In the genomic region with DNA sequence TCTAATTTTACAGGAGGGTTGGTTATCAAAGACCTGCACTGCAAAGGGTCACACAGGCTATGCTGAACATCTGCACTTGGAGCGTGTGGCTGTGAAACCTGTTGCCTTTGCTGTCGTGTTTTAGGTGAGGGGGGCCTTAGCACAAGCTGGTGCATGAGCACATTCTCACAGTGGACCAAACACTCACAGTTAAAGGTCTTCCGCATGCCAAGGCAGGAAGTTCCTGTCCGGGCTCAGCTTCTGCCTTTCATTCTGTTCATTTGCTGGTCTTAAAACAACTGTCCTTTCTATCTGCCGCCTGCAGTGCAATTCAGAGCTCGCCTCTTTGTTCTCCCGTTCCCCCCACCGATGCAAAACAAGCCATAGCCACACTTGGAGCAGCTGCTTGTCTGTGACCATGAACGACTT, we compare ENCODE assay signal across 9 mouse cellular contexts.
A peak's percentile ranks its signal among the peaks of the same experiment; 100 is the strongest.
DNase-seq lines count a peak whose midpoint lies in the region; ATAC-seq lines count a peak whose summit lies in the region.
"Had no signal": no experiment of that assay in that cellular context is flagged by ENCODE, and none has a peak within 500 bp of the region (broad histone marks: within the 10 kb centered on the region; RNA-seq: fewer than 3 reads in every experiment).

No protein-coding gene starts in this region.

- ATAC-seq in forebrain, embryonic 13.5 days, result peak; percentile 43; the same call in 1 of the 2 replicates

- H3K9ac ChIP-seq in forebrain, embryonic 13.5 days, result no peak overlapping the region

- 0 out of 2 replicates have a peak overlapping the region, but pooled peaks have one; percentile 12 for H3K4me2 ChIP-seq in forebrain, embryonic 13.5 days

- no peak overlapping the region for H3K4me3 ChIP-seq in heart, embryonic 10.5 days
- no peak overlapping the region for H3K4me3 ChIP-seq in forebrain, embryonic 13.5 days

- H3K36me3 ChIP-seq in heart, embryonic 10.5 days, result no peaks in the 10 kb centered on the region
- H3K36me3 ChIP-seq in forebrain, embryonic 13.5 days (ENCODE audit: poor library complexity, severe bottlenecking), result no peaks in the 10 kb centered on the region

- H3K27me3 ChIP-seq in heart, embryonic 10.5 days (ENCODE audit: insufficient read depth, poor library complexity, severe bottlenecking), result no peaks in the 10 kb centered on the region
- H3K27me3 ChIP-seq in forebrain, embryonic 13.5 days, result 0 out of 2 replicates have a peak, but pooled peaks cover 5% of the 10 kb centered on the region

- DNase-seq in heart, embryonic 10.5 days (ENCODE audit: low spot score), result no peak
- DNase-seq in heart, postnatal 25 days (ENCODE audit: low spot score), result no peak
- DNase-seq in Muller cell, postnatal 12 days (ENCODE audit: inconsistent ontology term), result peak; percentile 85
- DNase-seq in mesoderm, embryonic 11.5 days (ENCODE audit: low read depth, low spot score), result peak; percentile 49
- no peak for DNase-seq in adrenal gland, adult (ENCODE audit: inconsistent age in 2 of 2, low spot score in 1 of 2)
- DNase-seq in yolk sac, embryonic 10.5 days (ENCODE audit: low spot score), result no peak
- DNase-seq in layer of hippocampus, adult 18-20 months (ENCODE audit: low spot score in 2 of 2), result no peak

- no peaks in the 10 kb centered on the region for H3K4me1 ChIP-seq in heart, embryonic 10.5 days
- H3K4me1 ChIP-seq in forebrain, embryonic 13.5 days, result peaks cover 7% of the 10 kb centered on the region

- H3K27ac ChIP-seq in heart, embryonic 10.5 days, result peak overlapping the region; percentile 62; the same call in 1 of the 2 replicates
- no peak overlapping the region for H3K27ac ChIP-seq in forebrain, embryonic 13.5 days
- H3K27ac ChIP-seq: stomach, postnatal 0 days had no signal

- intact Hi-C loops in heart, postnatal 25 days (cut with DNase I), result no loop called here

- no peaks in the 10 kb centered on the region for H3K9me3 ChIP-seq in heart, embryonic 10.5 days
- H3K9me3 ChIP-seq in forebrain, embryonic 13.5 days (replicated peaks), result no peaks in the 10 kb centered on the region

- WGBS in heart, embryonic 10.5 days, result 35% methylated on average over 9 of the region's 9 CpGs
- 1% methylated on average over 9 of the region's 9 CpGs for WGBS in forebrain, embryonic 13.5 days

Comparison
In these comparisons a context has a peak if more than half of its experiments do, and no peak if none do; other contexts are left out.
1. DNase-seq: peak in Muller cell, postnatal 12 days (single experiment) and mesoderm, embryonic 11.5 days (single experiment); none in heart, embryonic 10.5 days (single experiment), heart, postnatal 25 days (single experiment), adrenal gland, adult (0 of 2), yolk sac, embryonic 10.5 days (single experiment) and layer of hippocampus, adult 18-20 months (0 of 2).